Mouse (Mus musculus): Measurements from ENCODE around the gene Smc4. TPM values are rescaled to one million over a fixed set of nuclear protein-coding genes. Genes with fewer than 3 reads are reported as not detected.

Gene Smc4
- polyA plus RNA-seq, 1 experiment from 2014 or later: 176 TPM

GRCm38 (mm10) chr3:69040105-69040504 lies 35.6 kb downstream of the Smc4 start:
- H3K4me3 ChIP-seq: peak overlapping the region; percentile 34
- H3K36me3 ChIP-seq: peaks cover 80% of the 10 kb centered on the region
- 94% methylated on average over 2 of the region's 2 CpGs for WGBS

GRCm38 (mm10) chr3:69041298-69041697 lies 36.8 kb downstream of the Smc4 start:
- WGBS: 86% methylated on average over 5 of the region's 5 CpGs

More at GRCm38 (mm10) chr3:69040105-69040504, 35.6 kb downstream of the Smc4 start:
- Histone ChIP-seq H3K27me3 (ENCODE audit: low read depth, poor library complexity, severe bottlenecking) (no peaks in the 10 kb centered on the region), H3K9me3 (replicated peaks) (no peaks in the 10 kb centered on the region), H3K27ac (no peak overlapping the region), H3K4me1 (peaks cover 26% of the 10 kb centered on the region)
- DNase-seq (ENCODE audit: low spot score): no peak

GRCm38 (mm10) chr3:69044167-69044591 lies 39.6 kb downstream of the Smc4 start:
- Histone ChIP-seq H3K27ac (peak overlapping the region; percentile 100), H3K9me3 (replicated peaks) (no peaks in the 10 kb centered on the region), H3K4me3 (peak overlapping the region; percentile 95), H3K4me1 (peaks cover 36% of the 10 kb centered on the region), H3K36me3 (peaks cover 40% of the 10 kb centered on the region), H3K27me3 (ENCODE audit: low read depth, poor library complexity, severe bottlenecking) (no peaks in the 10 kb centered on the region)
- DNase-seq (ENCODE audit: low spot score): peak; percentile 79
- 0% methylated on average over 42 of the region's 42 CpGs for WGBS

More at GRCm38 (mm10) chr3:69041298-69041697, 36.8 kb downstream of the Smc4 start:
- no peak overlapping the region for H3K27ac ChIP-seq
- H3K4me3 ChIP-seq: peak overlapping the region; percentile 34
- peaks cover 68% of the 10 kb centered on the region for H3K36me3 ChIP-seq
- H3K27me3 ChIP-seq (ENCODE audit: low read depth, poor library complexity, severe bottlenecking): no peaks in the 10 kb centered on the region
- no peak for DNase-seq (ENCODE audit: low spot score)
- H3K4me1 ChIP-seq: peaks cover 36% of the 10 kb centered on the region
- no peaks in the 10 kb centered on the region for H3K9me3 ChIP-seq (replicated peaks)

GRCm38 (mm10) chr3:69044645-69045399 lies 40.3 kb downstream of the Smc4 start, which contains the start of gene Trim59:
Gene Trim59, minus strand, starts transcription at chr3:69044755.
- under 1% methylated on average over 80 of the region's 80 CpGs for WGBS
- no peaks in the 10 kb centered on the region for H3K27me3 ChIP-seq (ENCODE audit: low read depth, poor library complexity, severe bottlenecking)
- H3K27ac ChIP-seq: peak within 1 kb of the TSS; percentile 100
- peak; percentile 96 for DNase-seq (ENCODE audit: low spot score)
- peaks cover 36% of the 10 kb centered on the region for H3K4me1 ChIP-seq
- peaks cover 34% of the 10 kb centered on the region for H3K36me3 ChIP-seq
- H3K4me3 ChIP-seq: peak within 1 kb of the TSS; percentile 95
- no peaks in the 10 kb centered on the region for H3K9me3 ChIP-seq (replicated peaks)

- 11% methylated on average over 9 of the region's 9 CpGs for WGBS
- Histone ChIP-seq H3K27ac (peak overlapping the region; percentile 100), H3K36me3 (peaks cover 28% of the 10 kb centered on the region), H3K4me3 (peak overlapping the region; percentile 95), H3K27me3 (ENCODE audit: low read depth, poor library complexity, severe bottlenecking) (no peaks in the 10 kb centered on the region), H3K9me3 (replicated peaks) (no peaks in the 10 kb centered on the region), H3K4me1 (peaks cover 36% of the 10 kb centered on the region)
- DNase-seq (ENCODE audit: low spot score): no peak
Observed at GRCm38 (mm10) chr3:69045400-69045703, 40.8 kb downstream of the Smc4 start.

- DNase-seq (ENCODE audit: low spot score): peak; percentile 55
- Histone ChIP-seq H3K27ac (peak overlapping the region; percentile 100), H3K4me1 (peaks cover 32% of the 10 kb centered on the region), H3K4me3 (peak overlapping the region; percentile 95), H3K36me3 (peaks cover 24% of the 10 kb centered on the region), H3K9me3 (replicated peaks) (no peaks in the 10 kb centered on the region), H3K27me3 (ENCODE audit: low read depth, poor library complexity, severe bottlenecking) (no peaks in the 10 kb centered on the region)
- 29% methylated on average over 13 of the region's 13 CpGs for WGBS
Observed at GRCm38 (mm10) chr3:69045750-69046149, 41.2 kb downstream of the Smc4 start.

GRCm38 (mm10) chr3:69046509-69046908 lies 42.0 kb downstream of the Smc4 start:
- peaks cover 26% of the 10 kb centered on the region for H3K4me1 ChIP-seq
- no peak overlapping the region for H3K27ac ChIP-seq
- 57% methylated on average over 4 of the region's 4 CpGs for WGBS
- H3K4me3 ChIP-seq: no peak overlapping the region
- no peak for DNase-seq (ENCODE audit: low spot score)
- no peaks in the 10 kb centered on the region for H3K27me3 ChIP-seq (ENCODE audit: low read depth, poor library complexity, severe bottlenecking)
- H3K9me3 ChIP-seq (replicated peaks): no peaks in the 10 kb centered on the region
- H3K36me3 ChIP-seq: peaks cover 17% of the 10 kb centered on the region

- H3K27me3 ChIP-seq (ENCODE audit: low read depth, poor library complexity, severe bottlenecking): no peaks in the 10 kb centered on the region
- WGBS: 85% methylated on average over 4 of the region's 4 CpGs
Observed at GRCm38 (mm10) chr3:69047684-69048083, 43.1 kb downstream of the Smc4 start.

GRCm38 (mm10) chr3:69049011-69049410 lies 44.5 kb downstream of the Smc4 start:
- H3K27ac ChIP-seq: no peak overlapping the region
- no peak for DNase-seq (ENCODE audit: low spot score)
- H3K9me3 ChIP-seq (replicated peaks): no peaks in the 10 kb centered on the region
- H3K4me1 ChIP-seq: peaks cover 15% of the 10 kb centered on the region
- no peaks in the 10 kb centered on the region for H3K36me3 ChIP-seq
- H3K27me3 ChIP-seq (ENCODE audit: low read depth, poor library complexity, severe bottlenecking): no peaks in the 10 kb centered on the region
- WGBS: 88% methylated on average over 6 of the region's 6 CpGs
- H3K4me3 ChIP-seq: no peak overlapping the region

More at GRCm38 (mm10) chr3:69047684-69048083, 43.1 kb downstream of the Smc4 start:
- H3K4me3 ChIP-seq: no peak overlapping the region
- H3K4me1 ChIP-seq: peaks cover 20% of the 10 kb centered on the region
- no peak overlapping the region for H3K27ac ChIP-seq
- no peaks in the 10 kb centered on the region for H3K9me3 ChIP-seq (replicated peaks)
- DNase-seq (ENCODE audit: low spot score): no peak
- peaks cover 6% of the 10 kb centered on the region for H3K36me3 ChIP-seq

- no peaks in the 10 kb centered on the region for H3K36me3 ChIP-seq
- H3K27me3 ChIP-seq (ENCODE audit: low read depth, poor library complexity, severe bottlenecking): no peaks in the 10 kb centered on the region
- H3K9me3 ChIP-seq (replicated peaks): no peaks in the 10 kb centered on the region
- DNase-seq (ENCODE audit: low spot score): no peak
- H3K4me1 ChIP-seq: no peaks in the 10 kb centered on the region
- WGBS: 91% methylated on average over 11 of the region's 11 CpGs
- no peak overlapping the region for H3K4me3 ChIP-seq
- H3K27ac ChIP-seq: no peak overlapping the region
Observed at GRCm38 (mm10) chr3:69051894-69052293, 47.4 kb downstream of the Smc4 start.

GRCm38 (mm10) chr3:69054760-69055432 lies 50.4 kb downstream of the Smc4 start:
- no peaks in the 10 kb centered on the region for H3K27me3 ChIP-seq (ENCODE audit: low read depth, poor library complexity, severe bottlenecking)
- no peaks in the 10 kb centered on the region for H3K9me3 ChIP-seq (replicated peaks)
- no peak for DNase-seq (ENCODE audit: low spot score)
- H3K27ac ChIP-seq: no peak overlapping the region
- WGBS: 83% methylated on average over 7 of the region's 7 CpGs
- no peaks in the 10 kb centered on the region for H3K36me3 ChIP-seq
- H3K4me1 ChIP-seq: no peaks in the 10 kb centered on the region
- H3K4me3 ChIP-seq: no peak overlapping the region

GRCm38 (mm10) chr3:69055871-69056270 lies 51.3 kb downstream of the Smc4 start:
- WGBS: 87% methylated on average over 3 of the region's 3 CpGs
- no peak for DNase-seq (ENCODE audit: low spot score)
- Histone ChIP-seq H3K27ac (no peak overlapping the region), H3K36me3 (no peaks in the 10 kb centered on the region), H3K27me3 (ENCODE audit: low read depth, poor library complexity, severe bottlenecking) (no peaks in the 10 kb centered on the region), H3K4me1 (no peaks in the 10 kb centered on the region), H3K9me3 (replicated peaks) (no peaks in the 10 kb centered on the region), H3K4me3 (no peak overlapping the region)

- WGBS: 96% methylated on average over 4 of the region's 4 CpGs
- Histone ChIP-seq H3K9me3 (replicated peaks) (no peaks in the 10 kb centered on the region), H3K36me3 (no peaks in the 10 kb centered on the region), H3K27ac (no peak overlapping the region), H3K4me3 (no peak overlapping the region), H3K27me3 (ENCODE audit: low read depth, poor library complexity, severe bottlenecking) (no peaks in the 10 kb centered on the region), H3K4me1 (no peaks in the 10 kb centered on the region)
- DNase-seq (ENCODE audit: low spot score): no peak
Observed at GRCm38 (mm10) chr3:69060672-69061071, 56.1 kb downstream of the Smc4 start.

Measured in limb, embryonic 10.5 days (tissue).